Mouse (Mus musculus): ENCODE measurements at regions not wholly inside any gene's neighbourhood (a gene's known extent, or its start where the extent isn't known, plus 50 kb on each side); places are given as distances from the start of the nearest gene placed in this dataset.

- TF ChIP-seq CTCF (IDR thresholded peaks at IDR 0.05; ENCODE audit: low read depth) (no peak), EP300 (IDR thresholded peaks at IDR 0.05; ENCODE audit: low read depth) (no peak)
These were observed 51.1 kb upstream of the Msx1 start for GRCm38 (mm10) chr5:37875452-37875851.

Measured in liver, embryonic 14.5 days (tissue).